Mouse (Mus musculus) hindbrain, embryonic 14.5 days (tissue): ENCODE results near the gene Smim6. TPM values are rescaled to one million over a fixed set of nuclear protein-coding genes. Genes with fewer than 3 reads are reported as not detected.

Experiments used
- ATAC-seq: fragments of 200-750 bp; cut with Nextera tagmentation; 2 replicates; pipeline ENCODE4 v1.8.0; 2017; ENCODE audit warnings: moderate number of reproducible peaks, mild to moderate bottlenecking, moderate TSS enrichment, moderate library complexity; ENCODE audit not compliant: low FRiP score
- DNase-seq: peaks from one replicate; pipeline ENCODE4 v3.0.0-alpha.2; 2015; ENCODE audit warnings: low spot score
- H3K27ac ChIP-seq: fragments of 300-500 bp; sonication (generic); 2 replicates; pipeline ENCODE4 v1.5.1; 2014; ENCODE audit warnings: mild to moderate bottlenecking, moderate library complexity
- H3K27me3 ChIP-seq: fragments of 300-500 bp; sonication (generic); 2 replicates; pipeline ENCODE4 v1.6.1; 2014; ENCODE audit warnings: mild to moderate bottlenecking, low read length, mixed read lengths; ENCODE audit not compliant: control insufficient read depth, insufficient read depth
- H3K36me3 ChIP-seq: fragments of 300-500 bp; sonication (generic); replicated peaks from 2 replicates; pipeline ENCODE4 v1.6.1; 2014; ENCODE audit not compliant: control insufficient read depth, insufficient read depth
- H3K4me1 ChIP-seq: fragments of 300-500 bp; sonication (generic); replicated peaks from 2 replicates; pipeline ENCODE4 v1.6.1; 2014; ENCODE audit warnings: antibody characterized with exemption, low read length, mixed read lengths; ENCODE audit not compliant: control insufficient read depth, insufficient read depth
- H3K4me2 ChIP-seq: fragments of 300-500 bp; sonication (generic); replicated peaks from 2 replicates; pipeline ENCODE4 v1.6.1; 2014; ENCODE audit warnings: mild to moderate bottlenecking, moderate library complexity
- H3K4me3 ChIP-seq: fragments of 300-500 bp; sonication (generic); replicated peaks from 2 replicates; pipeline ENCODE4 v1.5.1; 2014; ENCODE audit warnings: mild to moderate bottlenecking, low read length
- H3K9ac ChIP-seq: fragments of 300-500 bp; sonication (generic); 2 replicates; pipeline ENCODE4 v1.6.1; 2014
- H3K9me3 ChIP-seq: fragments of 300-500 bp; sonication (generic); 2 replicates; pipeline ENCODE4 v1.6.1; 2016; ENCODE audit warnings: low read length; ENCODE audit not compliant: control insufficient read depth
- WGBS: fragments of 180-500 bp; shearing (Covaris S2); extraction: QIAGEN DNeasy Blood & Tissue Kit; methylation state at CpG from one replicate; pipeline ENCODE4 v1.1.7; 2014; 5-methylcytosine and 5-hydroxymethylcytosine counted together
- polyA plus RNA-seq: library from polyadenylated mRNA; unstranded; fragments of >200 nt; fragmentation: Nextera tagmentation; extraction: Ambion mirVana; gene quantifications from 2 replicates; pipeline ENCODE4 v1.2.1, GENCODE M21; 2014

The Smim6 gene
- polyA plus RNA-seq, 1 experiment from 2014 or later, result not detected

DNA sequence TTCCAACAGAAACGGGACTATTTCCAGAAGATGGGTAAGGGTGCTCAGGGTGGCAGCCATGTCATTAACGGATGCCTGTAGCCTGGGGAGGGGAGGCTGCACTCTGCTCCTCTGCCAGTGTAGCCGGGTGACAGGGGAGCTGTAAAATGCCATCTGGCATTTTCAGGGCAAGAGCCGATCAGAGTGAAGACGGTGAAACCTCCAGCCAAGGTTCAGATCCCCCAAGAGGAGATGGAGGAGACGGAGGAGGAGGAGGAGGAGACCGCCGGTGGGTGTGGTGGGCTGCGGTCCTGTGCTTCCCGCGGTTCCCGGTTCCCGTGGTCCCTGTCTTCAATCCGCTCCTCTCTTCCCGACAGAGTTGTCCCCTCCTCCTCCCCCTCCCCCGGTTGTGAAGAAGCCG, 28.6 kb upstream of the Smim6 start:
- Histone ChIP-seq H3K27ac (no peak overlapping the region), H3K9me3 (no peaks in the 10 kb centered on the region), H3K4me3 (no peak overlapping the region), H3K4me2 (no peak overlapping the region), H3K4me1 (no peaks in the 10 kb centered on the region), H3K27me3 (no peaks in the 10 kb centered on the region), H3K9ac (no peak overlapping the region), H3K36me3 (no peaks in the 10 kb centered on the region)
- DNase-seq (no peak), ATAC-seq (no peak)
- 36% methylated on average over 13 of the region's 17 CpGs for WGBS

DNA sequence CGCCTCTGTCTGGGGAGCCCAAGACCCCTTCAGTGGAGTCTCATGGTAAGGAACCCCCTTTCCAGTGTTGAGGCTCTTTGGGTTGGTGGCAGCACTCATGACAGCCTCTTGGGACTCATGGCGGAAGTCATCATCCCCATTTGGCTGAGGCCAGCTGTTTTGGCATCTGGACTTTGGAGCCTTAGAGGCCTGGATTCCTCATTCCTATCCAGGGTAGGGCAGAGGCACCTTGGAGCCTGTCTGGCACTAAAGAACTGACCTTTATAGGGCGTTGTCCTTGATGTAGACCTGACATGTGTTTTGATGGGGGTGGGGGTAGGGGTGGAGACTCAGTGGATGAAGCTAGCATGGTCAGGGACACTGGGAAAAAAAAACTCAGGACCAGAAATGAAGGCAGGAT, 27.5 kb upstream of the Smim6 start:
- no peak overlapping the region for H3K27ac ChIP-seq
- H3K9ac ChIP-seq, result no peak overlapping the region
- H3K4me3 ChIP-seq, result no peak overlapping the region
- no peak overlapping the region for H3K4me2 ChIP-seq
- no peaks in the 10 kb centered on the region for H3K27me3 ChIP-seq
- DNase-seq (no peak), ATAC-seq (no peak)
- H3K9me3 ChIP-seq, result no peaks in the 10 kb centered on the region
- WGBS, result 94% methylated on average over 3 of the region's 3 CpGs
- H3K4me1 ChIP-seq, result no peaks in the 10 kb centered on the region
- no peaks in the 10 kb centered on the region for H3K36me3 ChIP-seq

DNA sequence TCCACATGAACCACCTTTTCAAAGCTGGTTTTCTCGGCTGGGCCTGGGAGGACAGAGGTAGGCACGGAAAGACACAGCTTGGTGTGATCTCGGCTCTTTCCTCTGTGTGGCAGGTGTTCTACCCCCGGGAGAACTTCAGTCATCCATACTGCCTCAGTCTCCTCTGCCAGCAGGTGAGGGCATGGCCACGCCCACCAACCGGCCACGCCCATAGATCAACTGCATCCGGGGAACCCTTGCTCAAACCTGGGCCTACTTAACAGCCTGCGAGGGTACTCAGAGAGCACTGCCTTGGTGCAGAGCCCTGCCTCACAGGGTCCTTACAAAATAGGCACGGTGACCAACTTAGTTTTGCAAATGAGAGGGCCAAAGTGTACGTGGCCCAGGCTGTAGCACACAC, 26.5 kb upstream of the Smim6 start:
- ATAC-seq (no peak), DNase-seq (no peak)
- Histone ChIP-seq H3K9ac (no peak overlapping the region), H3K4me1 (no peaks in the 10 kb centered on the region), H3K4me3 (no peak overlapping the region), H3K27ac (no peak overlapping the region), H3K9me3 (no peaks in the 10 kb centered on the region), H3K36me3 (no peaks in the 10 kb centered on the region), H3K4me2 (no peak overlapping the region), H3K27me3 (no peaks in the 10 kb centered on the region)
- WGBS, result 76% methylated on average over 11 of the region's 11 CpGs

DNA sequence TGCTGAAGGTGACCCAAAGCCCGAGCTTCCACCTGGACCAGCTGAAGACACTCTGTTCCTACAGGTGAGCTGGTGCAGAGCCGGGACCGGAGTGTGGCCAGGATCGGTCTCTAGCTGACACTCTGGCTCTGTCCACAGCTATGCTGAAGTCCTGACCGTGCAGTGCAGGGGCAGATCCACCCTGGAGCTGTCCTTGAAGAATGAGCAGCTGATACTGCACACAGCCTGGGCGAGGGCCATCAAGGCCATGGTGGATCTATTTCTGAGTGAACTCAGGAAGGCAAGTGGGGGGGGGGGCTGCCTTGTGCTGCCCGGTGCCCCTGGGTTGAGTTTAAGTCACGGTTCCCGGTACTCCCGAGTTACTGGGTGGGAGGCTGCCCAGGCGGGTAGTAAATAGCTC, 25.4 kb upstream of the Smim6 start:
- Histone ChIP-seq H3K4me3 (no peak overlapping the region), H3K9me3 (no peaks in the 10 kb centered on the region), H3K27ac (no peak overlapping the region), H3K4me2 (no peak overlapping the region), H3K36me3 (no peaks in the 10 kb centered on the region), H3K4me1 (no peaks in the 10 kb centered on the region), H3K27me3 (no peaks in the 10 kb centered on the region), H3K9ac (no peak overlapping the region)
- 91% methylated on average over 11 of the region's 11 CpGs for WGBS
- DNase-seq (no peak), ATAC-seq (no peak)

DNA sequence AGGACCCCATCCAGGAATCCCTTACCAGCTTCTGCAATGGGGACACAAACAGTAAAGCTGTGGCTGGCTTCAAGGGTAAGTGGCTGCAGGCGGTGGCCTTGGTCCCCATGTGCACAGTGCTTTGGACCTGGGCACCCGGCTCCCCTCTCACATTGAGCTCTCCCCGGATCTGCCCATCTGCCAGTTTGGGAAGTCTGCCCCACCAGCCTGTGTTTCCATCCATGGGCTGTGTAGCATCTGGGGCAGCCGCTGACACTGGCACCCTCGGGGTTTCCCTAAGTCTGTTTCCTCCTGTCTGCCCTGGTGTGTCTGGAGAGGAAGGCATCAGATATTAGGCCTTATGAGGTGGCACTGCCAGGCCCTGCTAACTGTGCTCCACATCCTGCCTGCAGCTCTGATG, 23.8 kb upstream of the Smim6 start:
- Histone ChIP-seq H3K4me3 (no peak overlapping the region), H3K27me3 (no peaks in the 10 kb centered on the region), H3K36me3 (peaks cover 7% of the 10 kb centered on the region; the same call in 1 of the 2 replicates), H3K27ac (no peak overlapping the region), H3K9ac (no peak overlapping the region), H3K4me2 (no peak overlapping the region), H3K9me3 (no peaks in the 10 kb centered on the region), H3K4me1 (no peaks in the 10 kb centered on the region)
- whole genome bisulfite sequencing, result 73% methylated on average over 5 of the region's 5 CpGs
- DNase-seq, result no peak
- ATAC-seq, result no peak

DNA sequence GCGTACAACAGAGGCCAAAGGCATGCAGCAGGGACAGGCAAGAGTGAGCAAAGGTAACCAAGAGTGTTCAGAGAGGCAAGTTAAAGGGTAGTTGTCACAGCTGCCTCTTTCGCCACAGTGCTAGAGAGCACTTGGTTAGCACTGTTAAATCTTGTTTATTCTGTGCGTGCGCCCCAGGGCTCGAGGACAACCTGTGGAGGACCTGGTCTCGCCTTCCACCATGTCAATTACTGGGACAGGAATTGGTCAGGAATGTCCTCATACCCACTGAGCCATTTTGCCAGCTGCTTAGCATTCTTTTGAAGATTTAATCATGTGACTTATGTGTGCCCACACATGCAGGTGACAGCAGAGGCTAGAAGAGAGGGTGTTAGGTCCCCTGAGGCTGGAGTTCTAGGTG, 22.7 kb upstream of the Smim6 start:
- Histone ChIP-seq H3K4me3 (no peak overlapping the region), H3K36me3 (peaks cover 12% of the 10 kb centered on the region; the same call in 1 of the 2 replicates), H3K9ac (no peak overlapping the region), H3K4me2 (no peak overlapping the region), H3K27me3 (no peaks in the 10 kb centered on the region), H3K27ac (no peak overlapping the region), H3K4me1 (no peaks in the 10 kb centered on the region), H3K9me3 (no peaks in the 10 kb centered on the region)
- DNase-seq (no peak), ATAC-seq (no peak)
- WGBS, result 86% methylated on average over 6 of the region's 6 CpGs

DNA sequence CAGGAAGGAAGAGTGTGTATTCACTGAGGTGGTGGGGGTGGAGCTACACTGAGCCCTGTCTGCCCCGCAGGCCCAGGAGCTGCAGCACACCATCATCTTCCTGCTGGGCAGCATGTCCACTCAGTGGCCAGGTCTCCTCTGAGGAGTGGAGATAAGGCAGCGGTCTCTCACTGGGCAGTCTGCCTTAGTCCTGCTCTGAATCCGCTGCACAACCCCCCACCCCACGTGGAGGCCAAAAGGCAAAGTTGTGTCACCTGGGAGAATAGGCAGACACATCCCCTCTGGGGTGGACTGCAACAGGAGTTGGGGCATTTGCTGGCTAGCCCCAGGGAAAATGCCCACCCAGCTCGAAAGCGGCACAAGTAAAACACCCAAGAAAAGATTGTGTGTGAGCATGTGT, 19.6 kb upstream of the Smim6 start:
- WGBS, result 54% methylated on average over 6 of the region's 6 CpGs

DNA sequence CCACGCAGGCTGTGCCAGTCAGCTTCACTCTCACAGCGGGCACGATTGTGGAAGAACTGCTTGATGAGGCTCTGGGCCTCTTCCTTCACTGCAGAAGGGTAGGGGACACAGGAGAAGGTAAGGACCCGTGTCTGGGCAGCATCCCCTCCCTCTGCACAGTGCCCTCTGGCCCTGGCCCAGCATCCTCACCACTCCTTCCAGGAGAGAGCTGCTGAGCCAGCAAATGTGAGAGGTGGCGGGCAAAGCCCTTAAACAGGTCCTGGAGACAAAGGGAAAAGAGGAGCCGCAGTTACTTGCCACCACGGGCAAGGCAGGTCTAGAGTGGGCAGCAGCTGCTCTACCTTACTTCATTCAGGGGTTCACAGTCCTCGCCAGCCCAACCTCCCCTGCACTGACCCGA, 18.7 kb upstream of the Smim6 start:
- no peak overlapping the region for H3K4me2 ChIP-seq
- no peaks in the 10 kb centered on the region for H3K4me1 ChIP-seq
- H3K27ac ChIP-seq, result no peak overlapping the region
- WGBS, result 94% methylated on average over 9 of the region's 9 CpGs
- DNase-seq, result no peak
- H3K36me3 ChIP-seq, result peaks cover 39% of the 10 kb centered on the region
- no peaks in the 10 kb centered on the region for H3K9me3 ChIP-seq
- no peak overlapping the region for H3K9ac ChIP-seq
- H3K27me3 ChIP-seq, result no peaks in the 10 kb centered on the region
- no peak for ATAC-seq
- no peak overlapping the region for H3K4me3 ChIP-seq

More for the DNA sequence above, 19.6 kb upstream of the Smim6 start:
- DNase-seq (no peak), ATAC-seq (no peak)
- H3K9me3 ChIP-seq, result no peaks in the 10 kb centered on the region
- H3K27ac ChIP-seq, result no peak overlapping the region
- no peaks in the 10 kb centered on the region for H3K27me3 ChIP-seq
- no peak overlapping the region for H3K9ac ChIP-seq
- H3K4me2 ChIP-seq, result no peak overlapping the region
- no peaks in the 10 kb centered on the region for H3K4me1 ChIP-seq
- peaks cover 38% of the 10 kb centered on the region for H3K36me3 ChIP-seq
- no peak overlapping the region for H3K4me3 ChIP-seq

DNA sequence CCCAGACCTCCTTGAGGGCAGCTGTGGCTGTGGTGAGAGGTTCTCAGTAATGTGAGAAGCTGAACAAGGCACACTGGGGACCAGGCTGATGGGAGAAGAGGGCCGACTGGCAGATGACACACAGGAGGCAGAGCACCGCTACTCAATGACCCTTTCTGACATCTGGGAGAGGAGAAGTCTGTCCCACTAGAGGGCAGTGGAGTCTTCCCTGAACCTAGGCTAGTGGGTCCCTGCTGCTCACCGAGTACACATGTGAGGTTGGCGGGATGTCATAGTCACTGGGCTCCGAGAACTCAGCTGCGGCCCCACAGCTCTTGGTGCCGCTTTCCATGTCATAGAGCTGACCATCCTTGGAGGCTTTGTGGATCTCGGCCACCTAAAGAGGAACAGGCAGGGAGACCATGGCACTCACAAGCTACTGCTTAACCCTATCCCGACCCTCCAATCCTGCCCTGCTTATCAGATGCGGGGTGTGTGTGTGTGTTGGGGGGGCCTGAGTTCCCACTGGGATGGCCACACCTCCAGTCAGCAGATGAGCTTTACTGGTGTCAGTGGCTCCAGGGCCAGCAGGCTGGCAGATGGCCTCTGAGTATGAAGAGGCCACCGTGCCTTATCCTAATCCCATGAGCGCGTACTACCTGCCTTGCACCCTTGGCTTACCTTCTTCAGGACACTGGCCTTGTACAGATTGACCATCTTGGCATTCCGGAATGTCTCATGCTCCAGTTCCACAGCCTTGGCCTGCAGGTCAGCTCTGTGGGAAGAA, 16.9 kb upstream of the Smim6 start:
- 74% methylated on average over 14 of the region's 14 CpGs for WGBS
- ATAC-seq, result no peak
- H3K9me3 ChIP-seq, result no peaks in the 10 kb centered on the region
- DNase-seq, result no peak
- H3K27me3 ChIP-seq, result no peaks in the 10 kb centered on the region
- no peak overlapping the region for H3K4me3 ChIP-seq
- no peak overlapping the region for H3K27ac ChIP-seq
- H3K9ac ChIP-seq, result no peak overlapping the region
- peaks cover 39% of the 10 kb centered on the region for H3K36me3 ChIP-seq
- no peak overlapping the region for H3K4me2 ChIP-seq
- no peaks in the 10 kb centered on the region for H3K4me1 ChIP-seq

DNA sequence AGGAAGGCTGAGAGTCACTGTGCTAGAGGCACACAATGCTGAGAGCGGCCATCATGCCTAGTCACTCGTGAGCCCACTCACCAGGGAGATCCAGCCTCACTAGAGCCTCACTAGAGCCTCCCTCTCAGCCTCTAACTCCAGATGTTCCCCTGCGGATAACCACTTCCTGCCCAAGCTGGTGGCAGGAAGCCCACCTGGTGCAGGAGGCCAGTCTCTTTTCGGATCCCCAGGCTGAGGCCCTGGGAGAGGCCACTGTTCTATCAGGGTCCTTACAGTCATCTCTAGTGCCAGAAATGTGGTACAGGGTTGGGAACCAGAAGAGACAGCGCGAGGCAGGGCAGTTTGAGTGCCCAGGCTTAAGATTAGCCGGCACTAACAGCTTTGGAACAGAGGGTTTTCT, 13.4 kb upstream of the Smim6 start:
- no peak overlapping the region for H3K4me2 ChIP-seq
- H3K27ac ChIP-seq, result no peak overlapping the region
- no peak for DNase-seq
- H3K9me3 ChIP-seq, result no peaks in the 10 kb centered on the region
- no peaks in the 10 kb centered on the region for H3K27me3 ChIP-seq
- ATAC-seq, result no peak
- H3K9ac ChIP-seq, result no peak overlapping the region
- H3K4me1 ChIP-seq, result no peaks in the 10 kb centered on the region; the same call in 1 of the 2 replicates
- H3K4me3 ChIP-seq, result no peak overlapping the region
- 92% methylated on average over 7 of the region's 7 CpGs for WGBS
- H3K36me3 ChIP-seq, result peaks cover 27% of the 10 kb centered on the region
